Mouse (Mus musculus) embryo, embryonic 11 days (tissue): Measurements from ENCODE around the gene Hist1h3g.
"Not testable (repeated sequence)": the region's sequence is repeated elsewhere in the genome, so short reads cannot be mapped to it uniquely, and the experiment has no call there.

Experiments used
- DNase-seq: peaks from one replicate; pipeline ENCODE4 v3.0.0-alpha.2; 2015

The Hist1h3g gene

GRCm38 (mm10) chr13:23560699-23561098 is 25.5 kb downstream of the Hist1h3g start:
- DNase-seq: not testable (repeated sequence)

- not testable (repeated sequence) for DNase-seq
Measured at GRCm38 (mm10) chr13:23561531-23561882, 26.3 kb downstream of the Hist1h3g start.

GRCm38 (mm10) chr13:23561883-23562659 is 26.8 kb downstream of the Hist1h3g start, which contains the start of gene Hist1h3e:
Gene Hist1h3e (minus strand): TSS chr13:23562369.
- peak; percentile 96 for DNase-seq

GRCm38 (mm10) chr13:23562699-23563462 is 27.7 kb downstream of the Hist1h3g start:
- DNase-seq: peak; percentile 80

GRCm38 (mm10) chr13:23564482-23564881 is 29.3 kb downstream of the Hist1h3g start:
- no peak for DNase-seq

GRCm38 (mm10) chr13:23570261-23571021 is 35.2 kb downstream of the Hist1h3g start:
- peak; percentile 60 for DNase-seq

GRCm38 (mm10) chr13:23571022-23571503 is 35.8 kb downstream of the Hist1h3g start, which contains the start of the genes Hist1h2ae and Hist1h2bg:
Gene Hist1h2ae (minus strand): TSS chr13:23571220.
Gene Hist1h2bg (plus strand): TSS chr13:23571396.
- peak; percentile 89 for DNase-seq

- DNase-seq: peak; percentile 56
Measured at GRCm38 (mm10) chr13:23571504-23572217, 36.4 kb downstream of the Hist1h3g start.

- DNase-seq: peak; percentile 47
Measured at GRCm38 (mm10) chr13:23572218-23573033, 37.2 kb downstream of the Hist1h3g start.

- peak; percentile 47 for DNase-seq
Measured at GRCm38 (mm10) chr13:23573034-23573897, 38.0 kb downstream of the Hist1h3g start.

GRCm38 (mm10) chr13:23573898-23574524 is 38.8 kb downstream of the Hist1h3g start, which contains the start of the genes Hist1h2bf and Hist1h2ad:
Gene Hist1h2bf (minus strand): TSS chr13:23574196.
Gene Hist1h2ad (plus strand): TSS chr13:23574381.
- DNase-seq: peak; percentile 98

- not testable (repeated sequence) for DNase-seq
Measured at GRCm38 (mm10) chr13:23574546-23575170, 39.4 kb downstream of the Hist1h3g start.

- peak; percentile 89 for DNase-seq
Measured at GRCm38 (mm10) chr13:23575271-23575851, 40.1 kb downstream of the Hist1h3g start, which contains the start of gene Hist1h3d. Gene Hist1h3d (plus strand): TSS chr13:23575763.

GRCm38 (mm10) chr13:23575864-23576313 is 40.7 kb downstream of the Hist1h3g start:
- DNase-seq: peak; percentile 39

- peak; percentile 58 for DNase-seq
Measured at GRCm38 (mm10) chr13:23576351-23576881, 41.2 kb downstream of the Hist1h3g start.

- peak; percentile 42 for DNase-seq
Measured at GRCm38 (mm10) chr13:23576906-23577639, 41.9 kb downstream of the Hist1h3g start.

GRCm38 (mm10) chr13:23577835-23578234 is 42.6 kb downstream of the Hist1h3g start:
- no peak for DNase-seq
